Mouse (Mus musculus) thymus, adult 2 months (tissue): Measurements from ENCODE around the gene Fndc7. TPM values are rescaled to one million over a fixed set of nuclear protein-coding genes. Genes with fewer than 3 reads are reported as not detected.
"Not testable (repeated sequence)": the region's sequence is repeated elsewhere in the genome, so short reads cannot be mapped to it uniquely, and the experiment has no call there.

Experiments used
- DNase-seq: peaks from one replicate; pipeline ENCODE4 v3.0.0; 2021
- H3K27ac ChIP-seq: fragments of 200-500 bp; 2 replicates; pipeline ENCODE4 v1.5.1; 2012; ENCODE audit warnings: low read length, control low read depth; ENCODE audit not compliant: control insufficient read depth, insufficient read depth
- H3K27me3 ChIP-seq: fragments of 200-500 bp; 2 replicates; pipeline ENCODE4 v1.6.1; 2012; ENCODE audit warnings: mild to moderate bottlenecking, low read length, moderate library complexity, mixed read lengths; ENCODE audit not compliant: control insufficient read depth, insufficient read depth
- H3K36me3 ChIP-seq: fragments of 200-500 bp; 2 replicates; pipeline ENCODE4 v1.6.1; 2012; ENCODE audit warnings: mild to moderate bottlenecking, low read length, moderate library complexity; ENCODE audit not compliant: control insufficient read depth, insufficient read depth
- H3K4me1 ChIP-seq: fragments of 200-500 bp; replicated peaks from 2 replicates; pipeline ENCODE4 v1.6.1; 2012; ENCODE audit warnings: low read length; ENCODE audit not compliant: control insufficient read depth, insufficient read depth
- H3K4me3 ChIP-seq: fragments of 200-500 bp; 2 replicates; pipeline ENCODE4 v1.5.1; 2012; ENCODE audit warnings: mild to moderate bottlenecking, low read length, control low read depth, moderate library complexity; ENCODE audit not compliant: control insufficient read depth, insufficient read depth
- CTCF ChIP-seq: fragments of 200-500 bp; IDR thresholded peaks from 2 replicates; pipeline ENCODE4 v1.5.1; 2012; ENCODE audit warnings: mild to moderate bottlenecking, control low read depth, low read length, moderate library complexity, borderline replicate concordance; ENCODE audit not compliant: control insufficient read depth, poor library complexity, insufficient read depth; ENCODE audit errors: extremely low read depth
- POLR2A ChIP-seq: fragments of 200-500 bp; IDR thresholded peaks from 2 replicates; pipeline ENCODE4 v1.6.1; 2012; ENCODE audit warnings: mild to moderate bottlenecking, low read length, control low read depth, moderate library complexity; ENCODE audit not compliant: control insufficient read depth, poor library complexity, insufficient read depth; ENCODE audit errors: extremely low read depth
- WGBS: fragments of 180-500 bp; shearing (Covaris S2); methylation state at CpG from one replicate; pipeline ENCODE4 v1.1.7; 2018; 5-methylcytosine and 5-hydroxymethylcytosine counted together
- polyA plus RNA-seq: library from polyadenylated mRNA; depleted of rRNA; stranded (reverse); fragments of >200 nt; gene quantifications from 2 replicates; pipeline ENCODE4 v1.2.3, GENCODE M21; 2012

Fndc7 gene
- polyA plus RNA-seq, 1 experiment = 3.4 TPM

DNA sequence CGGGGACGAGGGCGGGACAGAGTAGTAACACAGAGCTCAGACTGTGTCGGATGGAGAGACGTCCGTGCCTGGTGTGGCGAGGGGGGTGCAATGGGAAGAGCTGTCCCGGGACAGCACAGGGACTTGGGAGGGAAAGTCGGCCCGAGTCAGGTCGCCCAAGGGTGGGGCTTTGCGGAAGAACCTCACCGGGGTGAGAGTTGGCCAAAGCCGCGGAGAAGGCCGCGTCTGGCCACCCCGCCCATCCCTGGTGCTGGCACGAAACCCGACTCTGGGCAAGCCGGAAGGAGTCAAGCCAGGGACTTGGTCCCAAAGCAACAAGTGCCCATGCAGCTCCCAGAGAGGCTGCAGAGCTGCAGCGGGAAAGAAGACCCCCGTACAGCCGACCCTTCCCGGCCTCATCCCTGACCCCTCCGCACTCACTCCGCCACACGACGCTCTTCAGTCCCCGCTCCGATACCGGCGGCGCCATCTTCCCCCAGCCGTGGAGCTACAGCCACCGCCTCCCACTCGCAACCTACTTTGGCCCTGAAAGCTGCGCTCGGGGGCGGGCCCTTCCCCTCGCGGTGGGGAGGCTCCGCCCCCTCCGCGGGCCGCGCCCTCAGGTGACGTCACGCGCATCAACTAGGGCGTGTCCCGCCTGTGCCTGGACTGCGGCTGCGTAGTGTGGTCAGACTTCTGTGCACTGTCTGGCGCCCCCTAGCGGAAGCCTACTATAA lies 49.6 kb downstream of the Fndc7 start, which contains the start of gene Stxbp3:
Stxbp3 (minus strand) TSS at position 527 of the 716 bp plus-strand sequence.
- TF ChIP-seq CTCF (peak; percentile 94), POLR2A (peak; percentile 96)
- WGBS = under 1% methylated on average over 56 of the region's 56 CpGs
- no peaks in the 10 kb centered on the region for H3K27me3 ChIP-seq
- 0 out of 2 replicates have a peak, but pooled peaks cover 2% of the 10 kb centered on the region for H3K4me1 ChIP-seq
- peak within 1 kb of the TSS; percentile 39 for H3K27ac ChIP-seq
- peak; percentile 98 for DNase-seq
- H3K36me3 ChIP-seq = no peaks in the 10 kb centered on the region
- peak within 1 kb of the TSS; percentile 67 for H3K4me3 ChIP-seq

DNA sequence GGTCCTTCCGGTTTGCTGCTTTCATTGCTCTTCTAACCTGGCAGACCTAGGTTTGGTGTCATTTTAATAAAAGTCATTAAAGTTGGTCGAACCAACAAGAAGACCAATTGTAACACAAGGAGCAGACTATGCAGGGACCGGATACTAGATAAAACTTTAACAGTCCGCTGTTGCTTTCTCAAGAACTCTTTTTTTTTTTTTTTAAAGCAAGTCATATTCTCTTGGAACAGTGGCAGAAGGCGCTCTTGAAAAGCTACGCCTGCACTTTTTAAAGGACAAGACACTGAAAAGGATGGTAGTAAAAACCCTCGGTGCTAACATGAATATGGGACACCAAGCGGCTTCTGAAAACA lies 50.2 kb downstream of the Fndc7 start:
- TF ChIP-seq POLR2A (no peak), CTCF (no peak)
- Histone ChIP-seq H3K27ac (peak overlapping the region; percentile 39), H3K36me3 (no peaks in the 10 kb centered on the region), H3K4me3 (peak overlapping the region; percentile 67), H3K27me3 (no peaks in the 10 kb centered on the region), H3K4me1 (0 out of 2 replicates have a peak, but pooled peaks cover 2% of the 10 kb centered on the region)
- 1% methylated on average over 8 of the region's 8 CpGs for WGBS
- DNase-seq = no peak

DNA sequence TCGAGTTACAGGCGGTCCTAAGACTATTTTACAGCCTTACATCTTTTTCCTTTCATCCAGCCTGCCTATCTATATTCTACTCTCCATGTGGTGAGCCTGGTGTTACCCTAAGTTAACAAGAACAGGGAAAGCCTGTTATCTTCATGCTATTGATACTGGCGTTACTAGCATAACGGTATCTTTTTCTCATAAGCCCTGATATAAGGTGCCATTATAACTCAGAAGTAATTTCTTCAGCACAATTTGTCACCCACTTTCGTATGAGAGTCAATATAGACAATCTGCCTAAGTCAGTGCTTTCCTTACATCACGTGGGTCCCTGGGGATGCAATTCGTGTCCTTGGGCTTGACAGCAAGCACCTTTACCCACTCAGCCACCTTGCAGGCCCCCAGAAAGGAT lies 50.8 kb downstream of the Fndc7 start:
- H3K27me3 ChIP-seq = no peaks in the 10 kb centered on the region
- 0 out of 2 replicates have a peak, but pooled peaks cover 2% of the 10 kb centered on the region for H3K4me1 ChIP-seq
- no peak overlapping the region for H3K4me3 ChIP-seq
- H3K27ac ChIP-seq = no peak overlapping the region
- H3K36me3 ChIP-seq = no peaks in the 10 kb centered on the region
- no peak for DNase-seq
- no peak for TF ChIP-seq POLR2A
- no peak for TF ChIP-seq CTCF
- 91% methylated on average over 7 of the region's 7 CpGs for WGBS

DNA sequence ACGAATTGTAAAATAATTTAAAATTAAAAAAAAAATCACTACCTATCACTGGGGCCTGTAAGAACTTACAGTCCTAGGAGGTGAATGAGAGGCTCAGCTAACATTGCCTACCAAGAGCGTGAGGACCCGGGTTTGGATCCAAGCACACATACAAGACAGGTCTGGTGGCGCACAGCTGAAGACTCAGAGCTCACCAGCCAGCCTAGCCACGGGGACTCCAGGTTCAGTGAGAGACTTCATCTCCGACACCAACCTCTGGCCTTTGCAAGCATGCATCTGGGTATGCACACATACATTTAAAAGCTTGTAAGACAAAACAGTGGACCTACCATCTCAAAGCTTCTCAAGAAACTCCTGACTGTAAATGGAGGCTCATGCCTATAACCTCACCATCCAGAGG lies 52.9 kb downstream of the Fndc7 start:
- no peak for DNase-seq
- H3K4me3 ChIP-seq = no peak overlapping the region
- H3K27me3 ChIP-seq = no peaks in the 10 kb centered on the region
- no peaks in the 10 kb centered on the region for H3K36me3 ChIP-seq
- 0 out of 2 replicates have a peak, but pooled peaks cover 2% of the 10 kb centered on the region for H3K4me1 ChIP-seq
- H3K27ac ChIP-seq = no peak overlapping the region
- no peak for TF ChIP-seq CTCF
- TF ChIP-seq POLR2A = no peak
- 95% methylated on average over 6 of the region's 6 CpGs for WGBS

DNA sequence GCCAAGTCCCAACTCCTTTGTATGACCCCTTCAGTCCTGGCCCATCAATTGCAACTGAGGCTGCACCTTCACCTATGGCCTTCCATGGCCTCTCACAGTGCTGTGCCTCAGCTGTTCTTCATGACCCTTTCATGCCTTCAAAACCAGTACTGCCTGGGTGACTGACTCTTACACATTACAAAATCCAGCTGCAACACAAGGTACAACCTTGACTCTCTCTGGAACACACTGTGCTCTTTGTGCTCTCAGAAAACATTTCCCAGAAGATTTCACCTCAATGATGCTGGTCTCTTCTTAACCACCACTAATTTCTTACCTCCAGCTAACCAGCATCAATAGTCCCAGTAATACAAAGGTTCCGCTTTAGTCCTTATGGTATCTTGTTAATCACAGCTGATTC lies 56.1 kb downstream of the Fndc7 start:
- not testable (repeated sequence) for H3K36me3 ChIP-seq, H3K27me3 ChIP-seq, DNase-seq, H3K4me1 ChIP-seq, H3K4me3 ChIP-seq, H3K27ac ChIP-seq
- WGBS = 96% methylated on average over 1 of the region's 1 CpGs

DNA sequence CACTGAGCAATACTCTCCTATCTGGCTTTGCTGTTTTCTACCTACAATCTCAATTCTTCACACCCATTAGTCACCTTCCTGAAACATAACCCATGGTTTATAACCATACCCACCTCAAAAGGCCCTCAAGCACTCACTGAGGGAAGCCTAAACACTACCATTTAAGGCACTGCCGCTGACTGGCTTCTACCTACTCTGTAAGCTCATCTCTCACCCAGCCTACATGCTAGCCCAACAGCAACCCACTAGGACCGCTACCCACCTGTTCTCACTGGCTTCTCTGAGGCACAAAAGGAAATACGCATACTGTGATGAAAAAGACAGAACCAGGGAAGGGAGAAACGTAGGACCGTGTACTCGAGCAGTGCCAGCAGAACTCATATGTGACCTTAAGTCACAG lies 58.1 kb downstream of the Fndc7 start:
- peaks cover 8% of the 10 kb centered on the region for H3K36me3 ChIP-seq

DNA sequence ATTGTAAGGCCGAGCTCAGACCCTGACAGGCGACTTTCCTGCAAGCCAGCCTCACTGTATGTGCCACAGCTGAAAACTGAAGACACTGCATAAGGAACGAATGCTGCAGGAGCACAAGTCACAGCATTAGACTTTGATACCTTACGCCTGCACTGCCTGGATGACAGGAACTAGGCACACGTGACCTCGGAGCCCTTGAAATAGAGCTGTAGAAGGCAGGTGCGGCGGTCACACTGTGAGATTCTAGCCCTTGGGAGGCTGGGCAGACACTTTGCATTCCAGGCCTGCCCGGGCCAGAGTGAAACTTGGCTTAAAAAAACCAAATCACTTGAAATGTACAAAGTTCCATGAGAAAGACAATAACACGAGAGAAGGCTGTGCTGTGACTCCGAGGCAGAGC lies 59.3 kb downstream of the Fndc7 start:
- Histone ChIP-seq H3K4me3 (no peak overlapping the region), H3K27me3 (no peaks in the 10 kb centered on the region), H3K4me1 (peaks cover 10% of the 10 kb centered on the region), H3K36me3 (peaks cover 17% of the 10 kb centered on the region), H3K27ac (no peak overlapping the region)
- DNase-seq = peak; percentile 37
- 73% methylated on average over 11 of the region's 11 CpGs for WGBS
- TF ChIP-seq CTCF (no peak), POLR2A (no peak)

More for the DNA sequence above, 58.1 kb downstream of the Fndc7 start:
- WGBS = 92% methylated on average over 6 of the region's 6 CpGs
- H3K27me3 ChIP-seq = no peaks in the 10 kb centered on the region
- H3K4me1 ChIP-seq = peaks cover 10% of the 10 kb centered on the region
- no peak for DNase-seq
- no peak overlapping the region for H3K4me3 ChIP-seq
- H3K27ac ChIP-seq = no peak overlapping the region
- TF ChIP-seq CTCF = no peak
- TF ChIP-seq POLR2A = no peak
